Mouse (Mus musculus) hindbrain, embryonic 11.5 days (tissue): ENCODE data around the gene Scfd2. TPM values are rescaled to one million over a fixed set of nuclear protein-coding genes. Genes with fewer than 3 reads are reported as not detected.
A peak's percentile ranks its signal among the peaks of the same experiment; 100 is the strongest.

ENCODE experiments used
- ATAC-seq: fragments of 200-750 bp; cut with Nextera tagmentation; 2 replicates; pipeline ENCODE4 v1.8.0; 2017; ENCODE audit warnings: mild to moderate bottlenecking, moderate TSS enrichment, moderate library complexity; ENCODE audit not compliant: low FRiP score
- DNase-seq: peaks from one replicate; pipeline ENCODE4 v3.0.0-alpha.2; 2015; ENCODE audit warnings: low spot score
- H3K27ac ChIP-seq: fragments of 300-500 bp; sonication (generic); 2 replicates; pipeline ENCODE4 v1.5.1; 2014; ENCODE audit warnings: mild to moderate bottlenecking, low read depth, low read length
- H3K27me3 ChIP-seq: fragments of 300-500 bp; sonication (generic); 2 replicates; pipeline ENCODE4 v1.6.1; 2014; ENCODE audit warnings: mild to moderate bottlenecking, low read length, moderate library complexity, mixed read lengths; ENCODE audit not compliant: control insufficient read depth, insufficient read depth
- H3K36me3 ChIP-seq: fragments of 300-500 bp; sonication (generic); 2 replicates; pipeline ENCODE4 v1.6.1; 2014; ENCODE audit warnings: mild to moderate bottlenecking, low read length, moderate library complexity, mixed read lengths; ENCODE audit not compliant: control insufficient read depth, insufficient read depth
- H3K4me1 ChIP-seq: fragments of 300-500 bp; sonication (generic); replicated peaks from 2 replicates; pipeline ENCODE4 v1.6.1; 2014; ENCODE audit warnings: low read length, mixed read lengths; ENCODE audit not compliant: control insufficient read depth, insufficient read depth
- H3K4me2 ChIP-seq: fragments of 300-500 bp; sonication (generic); replicated peaks from 2 replicates; pipeline ENCODE4 v1.6.1; 2014; ENCODE audit warnings: mild to moderate bottlenecking, low read depth, low read length
- H3K4me3 ChIP-seq: fragments of 300-500 bp; sonication (generic); 2 replicates; pipeline ENCODE4 v1.5.1; 2014; ENCODE audit warnings: low read depth, low read length
- H3K9ac ChIP-seq: fragments of 300-500 bp; sonication (generic); 2 replicates; pipeline ENCODE4 v1.6.1; 2014; ENCODE audit warnings: low read depth, low read length
- H3K9me3 ChIP-seq: fragments of 300-500 bp; sonication (generic); 2 replicates; pipeline ENCODE4 v1.6.1; 2016; ENCODE audit warnings: low read length; ENCODE audit not compliant: control insufficient read depth
- whole genome bisulfite sequencing: fragments of 180-500 bp; shearing (Covaris S2); extraction: QIAGEN DNeasy Blood & Tissue Kit; methylation state at CpG from one replicate; pipeline ENCODE4 v1.1.7; 2014; 5-methylcytosine and 5-hydroxymethylcytosine counted together
- polyA plus RNA-seq: library from polyadenylated mRNA; unstranded; fragments of >200 nt; fragmentation: Nextera tagmentation; extraction: Ambion mirVana; gene quantifications from 2 replicates; pipeline ENCODE4 v1.2.1, GENCODE M21; 2014

Scfd2 gene
- polyA plus RNA-seq, 1 experiment from 2014 or later, result 17.2 TPM

DNA sequence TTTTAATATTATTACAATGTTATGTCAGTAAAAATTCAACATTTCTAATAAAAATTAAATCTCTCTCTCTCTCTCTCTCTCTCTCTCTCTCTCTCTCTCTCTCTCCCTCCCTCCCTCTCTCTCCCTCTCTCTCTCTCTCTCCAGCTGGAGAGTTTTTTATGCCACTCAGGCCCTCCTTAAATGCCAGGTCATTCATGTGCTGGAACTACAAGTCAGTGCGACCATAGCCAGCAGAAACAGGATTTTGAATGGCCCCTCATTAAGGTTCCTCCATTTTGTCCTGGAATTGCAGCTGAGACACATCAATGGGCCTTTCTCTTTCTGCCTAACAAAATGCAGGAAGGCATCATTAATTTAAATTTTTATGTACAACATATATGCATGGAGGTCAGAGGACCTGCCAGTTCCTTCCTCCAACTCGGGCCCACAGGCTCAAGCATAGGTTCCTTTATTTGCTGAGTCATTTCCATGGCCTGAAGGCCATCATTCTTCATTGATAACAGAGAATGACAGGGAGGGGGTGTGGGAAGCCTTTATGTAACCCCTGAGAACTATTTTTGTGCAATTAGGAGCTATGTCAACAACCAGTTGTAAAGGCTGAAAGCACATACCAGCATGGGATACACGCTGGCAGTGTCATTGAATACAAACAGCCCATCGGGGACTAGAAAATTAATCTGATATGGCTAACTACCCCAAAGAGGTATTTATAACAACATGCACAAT, 165.4 kb downstream of the Scfd2 start:
- H3K36me3 ChIP-seq, result no peaks in the 10 kb centered on the region
- no peak overlapping the region for H3K4me3 ChIP-seq
- no peaks in the 10 kb centered on the region for H3K4me1 ChIP-seq
- H3K9me3 ChIP-seq, result no peaks in the 10 kb centered on the region
- H3K27me3 ChIP-seq, result no peaks in the 10 kb centered on the region
- DNase-seq, result no peak
- ATAC-seq, result 0 out of 2 replicates have a peak, but pooled peaks have one; percentile 25
- WGBS, result 49% methylated on average over 4 of the region's 4 CpGs
- H3K4me2 ChIP-seq, result no peak overlapping the region
- no peak overlapping the region for H3K9ac ChIP-seq
- no peak overlapping the region; the same call in 1 of the 2 replicates for H3K27ac ChIP-seq

DNA sequence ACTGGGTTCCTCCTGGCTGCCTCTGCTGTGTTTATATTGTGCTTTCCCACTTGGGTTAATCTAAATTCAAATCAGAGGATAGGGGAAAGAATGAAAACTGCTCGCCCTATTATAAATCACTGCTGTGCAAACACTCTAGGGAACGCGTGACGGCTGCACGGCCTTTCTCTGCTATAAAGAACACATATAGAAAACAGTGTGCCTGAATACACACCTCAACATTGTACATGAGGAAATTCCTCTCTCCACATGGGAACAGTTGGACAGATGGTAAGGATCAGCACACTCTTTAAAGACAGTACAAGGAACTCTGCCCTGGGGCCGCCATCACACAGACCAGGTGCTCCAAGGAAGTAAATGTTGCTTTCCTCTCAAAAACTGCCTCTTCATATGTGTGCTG, 166.2 kb downstream of the Scfd2 start:
- no peak overlapping the region for H3K4me3 ChIP-seq
- H3K9ac ChIP-seq, result no peak overlapping the region
- H3K36me3 ChIP-seq, result no peaks in the 10 kb centered on the region
- H3K9me3 ChIP-seq, result no peaks in the 10 kb centered on the region
- H3K4me2 ChIP-seq, result no peak overlapping the region
- DNase-seq, result peak; percentile 18
- 0 out of 2 replicates have a peak, but pooled peaks have one; percentile 30 for ATAC-seq
- no peak overlapping the region; the same call in 1 of the 2 replicates for H3K27ac ChIP-seq
- 51% methylated on average over 6 of the region's 6 CpGs for WGBS
- no peaks in the 10 kb centered on the region for H3K27me3 ChIP-seq
- H3K4me1 ChIP-seq, result no peaks in the 10 kb centered on the region

DNA sequence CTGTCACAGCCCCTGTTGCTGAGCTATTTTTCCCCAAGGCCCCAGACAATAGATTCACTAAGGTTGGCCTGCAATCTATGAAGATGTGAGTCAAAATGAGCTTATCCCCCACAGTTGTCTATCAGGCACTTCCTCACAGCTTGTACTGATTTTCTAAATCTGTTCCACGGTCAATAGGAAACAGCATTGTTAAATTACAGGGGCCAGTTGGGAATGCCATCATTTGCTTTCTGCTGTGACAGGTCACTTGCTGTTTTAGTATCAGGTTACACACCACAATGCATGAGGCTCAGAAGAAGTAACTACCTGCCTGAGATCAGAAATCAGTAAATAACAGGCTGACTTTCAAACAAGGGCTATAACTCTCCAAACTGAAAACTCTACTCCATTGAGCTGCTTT, 168.3 kb downstream of the Scfd2 start:
- Histone ChIP-seq H3K4me1 (no peaks in the 10 kb centered on the region), H3K9ac (no peak overlapping the region), H3K27ac (no peak overlapping the region), H3K4me3 (no peak overlapping the region), H3K27me3 (no peaks in the 10 kb centered on the region), H3K9me3 (no peaks in the 10 kb centered on the region), H3K36me3 (no peaks in the 10 kb centered on the region), H3K4me2 (no peak overlapping the region)
- ATAC-seq (no peak), DNase-seq (no peak)
- 27% methylated on average over 1 of the region's 1 CpGs for WGBS

DNA sequence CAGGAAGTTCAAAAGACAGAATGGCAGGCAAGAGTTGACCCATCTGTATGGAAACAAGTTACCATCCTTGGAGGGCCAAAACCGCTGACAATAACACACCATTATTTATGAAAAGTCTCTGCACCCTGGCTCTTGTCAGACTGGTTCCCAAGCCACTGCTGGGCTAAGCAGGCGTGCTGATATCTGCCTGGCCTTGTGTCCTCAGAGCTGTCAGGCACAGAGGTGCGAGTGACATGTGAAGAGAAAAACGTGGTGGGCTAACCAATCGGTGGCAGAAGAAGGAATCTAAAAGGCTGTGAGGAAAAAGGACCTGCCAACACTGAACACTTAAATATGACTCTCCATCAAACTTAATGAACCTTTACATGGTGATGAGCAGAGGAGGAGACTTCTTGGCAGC, 170.0 kb downstream of the Scfd2 start:
- Histone ChIP-seq H3K36me3 (no peaks in the 10 kb centered on the region), H3K4me2 (no peak overlapping the region), H3K27ac (no peak overlapping the region), H3K4me1 (no peaks in the 10 kb centered on the region), H3K9me3 (no peaks in the 10 kb centered on the region), H3K4me3 (no peak overlapping the region), H3K27me3 (no peaks in the 10 kb centered on the region), H3K9ac (no peak overlapping the region)
- DNase-seq (no peak), ATAC-seq (no peak)
- WGBS, result 82% methylated on average over 5 of the region's 5 CpGs

DNA sequence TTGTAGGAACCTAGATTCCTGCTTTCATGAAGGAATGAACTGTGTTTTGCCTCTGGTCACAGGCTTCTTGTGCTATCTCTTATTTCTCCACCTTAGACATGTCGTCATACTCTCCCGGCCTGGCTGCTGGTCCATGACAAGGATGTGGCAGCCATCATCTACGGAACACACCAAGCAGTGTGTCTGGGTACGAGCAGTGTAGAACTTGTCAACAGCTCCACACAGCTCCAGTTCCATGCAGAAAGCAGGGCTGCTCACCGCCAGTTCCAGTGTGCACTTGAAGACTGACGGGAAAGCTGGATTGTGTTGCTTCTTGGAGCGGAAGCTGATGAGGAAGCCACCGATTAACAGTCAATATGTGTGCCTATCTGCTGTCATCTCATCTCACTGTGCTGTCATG, 173.5 kb downstream of the Scfd2 start:
- WGBS, result 96% methylated on average over 8 of the region's 8 CpGs
- Histone ChIP-seq H3K9me3 (no peaks in the 10 kb centered on the region), H3K4me2 (no peak overlapping the region), H3K27me3 (no peaks in the 10 kb centered on the region), H3K9ac (no peak overlapping the region), H3K4me1 (no peaks in the 10 kb centered on the region), H3K27ac (no peak overlapping the region), H3K36me3 (no peaks in the 10 kb centered on the region), H3K4me3 (no peak overlapping the region)
- ATAC-seq, result no peak
- DNase-seq, result no peak

DNA sequence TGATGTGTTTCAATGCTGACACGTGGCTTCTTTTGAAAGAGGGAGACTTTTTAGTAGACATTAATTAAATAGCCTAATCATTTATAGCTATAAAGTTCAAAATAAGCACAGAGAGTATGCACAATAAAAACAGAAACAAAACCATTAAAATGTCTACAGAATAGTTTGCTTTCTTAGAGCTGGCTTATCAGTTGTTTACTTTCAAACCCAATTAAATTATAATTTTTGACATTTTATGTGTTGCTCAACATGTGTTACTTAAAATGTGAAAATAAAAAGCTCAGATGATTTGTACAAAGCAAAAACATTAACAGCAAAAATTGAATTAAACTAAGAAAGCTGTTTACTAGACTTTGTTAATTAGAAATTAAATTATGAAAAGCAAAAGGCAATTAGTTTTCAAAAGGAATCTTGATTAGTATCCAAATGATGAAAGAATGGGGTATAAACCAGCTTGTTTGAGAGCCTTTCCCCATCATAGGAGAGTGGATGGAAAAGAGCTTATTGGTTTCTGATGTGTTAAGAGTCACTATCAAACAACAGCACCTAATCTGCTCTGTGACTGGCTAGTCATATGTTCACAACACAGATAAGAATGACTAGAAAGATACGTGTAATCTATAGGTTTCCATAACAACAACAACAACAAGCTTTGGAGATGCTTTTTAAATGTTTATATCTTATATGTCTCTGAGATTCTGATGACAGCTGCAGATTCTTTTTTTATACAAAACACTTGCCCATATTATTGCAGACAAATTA, 176.0 kb downstream of the Scfd2 start:
- no peaks in the 10 kb centered on the region for H3K9me3 ChIP-seq
- no peaks in the 10 kb centered on the region for H3K36me3 ChIP-seq
- H3K4me1 ChIP-seq, result no peaks in the 10 kb centered on the region
- no peaks in the 10 kb centered on the region for H3K27me3 ChIP-seq
- DNase-seq (no peak), ATAC-seq (no peak)
- no peak overlapping the region for H3K4me2 ChIP-seq
- H3K4me3 ChIP-seq, result no peak overlapping the region
- WGBS, result 93% methylated on average over 2 of the region's 2 CpGs
- no peak overlapping the region for H3K9ac ChIP-seq
- no peak overlapping the region for H3K27ac ChIP-seq

DNA sequence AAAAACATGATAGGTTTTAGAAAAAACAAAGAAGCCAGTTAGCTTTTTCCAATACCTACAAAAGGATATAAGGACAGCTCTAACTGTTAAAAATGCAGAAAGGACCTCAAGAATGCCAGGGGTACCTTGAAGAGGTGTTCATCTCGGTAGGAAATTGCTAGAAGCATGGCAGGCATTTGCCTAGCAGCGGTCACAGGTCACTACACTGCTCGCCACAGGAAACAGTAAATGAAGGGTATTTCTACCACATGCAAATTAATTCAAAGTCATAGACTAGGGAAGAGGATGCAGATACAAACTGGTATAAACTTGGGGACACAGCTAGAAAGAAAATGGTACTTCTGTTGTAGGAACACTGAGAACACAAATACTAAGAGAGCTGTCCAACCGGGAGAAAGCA, 180.7 kb downstream of the Scfd2 start:
- DNase-seq (no peak), ATAC-seq (no peak)
- Histone ChIP-seq H3K4me3 (no peak overlapping the region), H3K36me3 (no peaks in the 10 kb centered on the region), H3K27ac (no peak overlapping the region), H3K4me2 (no peak overlapping the region), H3K9me3 (no peaks in the 10 kb centered on the region), H3K4me1 (no peaks in the 10 kb centered on the region), H3K9ac (no peak overlapping the region), H3K27me3 (no peaks in the 10 kb centered on the region)
- 79% methylated on average over 4 of the region's 4 CpGs for WGBS

DNA sequence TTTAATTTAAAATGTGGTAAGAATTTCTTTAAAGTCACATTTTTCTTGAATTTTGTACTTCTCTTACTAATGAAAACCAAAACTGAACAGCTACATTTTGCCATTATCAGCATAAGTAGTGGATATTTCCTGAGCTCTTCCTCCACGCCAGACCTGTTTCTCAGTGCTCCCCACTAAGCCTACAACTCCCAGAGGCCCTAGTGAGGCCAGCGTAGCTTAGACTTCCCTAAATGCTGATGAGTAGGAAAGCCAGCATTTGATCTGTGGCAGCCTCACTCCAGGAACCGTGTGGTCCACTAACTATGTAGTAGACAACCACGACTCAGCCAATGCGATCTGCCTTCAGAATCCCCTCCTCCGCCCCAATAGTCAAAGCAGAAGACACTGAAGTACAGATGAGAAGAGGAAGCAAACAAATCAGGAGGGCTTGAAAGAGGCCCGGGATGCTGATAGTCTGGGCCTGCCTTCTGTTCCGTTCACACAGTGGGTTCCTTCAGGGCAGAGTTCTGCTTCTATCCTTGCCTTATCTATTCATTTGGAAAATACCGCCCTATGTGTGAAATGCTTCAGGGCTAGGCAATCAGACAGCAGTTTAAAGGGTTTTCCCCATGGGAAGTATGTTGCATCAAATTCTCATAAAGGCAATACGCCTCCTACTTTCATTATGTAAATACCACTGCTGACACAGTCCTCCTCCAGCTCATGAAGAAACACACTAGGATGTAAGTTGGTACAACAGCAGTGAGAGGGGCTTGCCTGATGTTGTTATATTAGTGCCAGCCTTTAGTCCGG, 183.3 kb downstream of the Scfd2 start:
- ATAC-seq (no peak), DNase-seq (no peak)
- WGBS, result 79% methylated on average over 11 of the region's 11 CpGs
- no peaks in the 10 kb centered on the region for H3K4me1 ChIP-seq
- no peaks in the 10 kb centered on the region for H3K27me3 ChIP-seq
- H3K27ac ChIP-seq, result no peak overlapping the region
- H3K4me2 ChIP-seq, result no peak overlapping the region
- H3K9ac ChIP-seq, result no peak overlapping the region
- H3K4me3 ChIP-seq, result no peak overlapping the region
- no peaks in the 10 kb centered on the region for H3K36me3 ChIP-seq
- H3K9me3 ChIP-seq, result no peaks in the 10 kb centered on the region
